Mouse (Mus musculus) kidney, embryonic 15.5 days (tissue): ENCODE measurements around the gene Ppm1b. TPM values are rescaled to one million over a fixed set of nuclear protein-coding genes. Genes with fewer than 3 reads are reported as not detected.

ENCODE experiments used
- ATAC-seq: fragments of 200-750 bp; cut with Nextera tagmentation; replicated peaks from 2 replicates; pipeline ENCODE4 v1.8.0; 2017; ENCODE audit warnings: moderate TSS enrichment; ENCODE audit not compliant: low FRiP score
- H3K27ac ChIP-seq: fragments of 300-500 bp; sonication (generic); 2 replicates; pipeline ENCODE4 v1.5.1; 2015; ENCODE audit warnings: mild to moderate bottlenecking, inconsistent platforms
- H3K27me3 ChIP-seq: fragments of 300-500 bp; sonication (generic); 2 replicates; pipeline ENCODE4 v1.6.1; 2015; ENCODE audit warnings: inconsistent platforms
- H3K36me3 ChIP-seq: fragments of 300-500 bp; sonication (generic); 2 replicates; pipeline ENCODE4 v1.6.1; 2015; ENCODE audit warnings: inconsistent platforms
- H3K4me1 ChIP-seq: fragments of 300-500 bp; sonication (generic); 2 replicates; pipeline ENCODE4 v1.6.1; 2015; ENCODE audit warnings: inconsistent platforms
- H3K4me2 ChIP-seq: fragments of 300-500 bp; sonication (generic); 2 replicates; pipeline ENCODE4 v1.6.1; 2015; ENCODE audit warnings: moderate library complexity, mild to moderate bottlenecking, inconsistent platforms
- H3K4me3 ChIP-seq: fragments of 300-500 bp; sonication (generic); replicated peaks from 2 replicates; pipeline ENCODE4 v1.5.1; 2015; ENCODE audit warnings: mild to moderate bottlenecking, inconsistent platforms
- H3K9ac ChIP-seq: fragments of 300-500 bp; sonication (generic); 2 replicates; pipeline ENCODE4 v1.6.1; 2015; ENCODE audit warnings: mild to moderate bottlenecking, inconsistent platforms
- H3K9me3 ChIP-seq: fragments of 300-500 bp; sonication (generic); replicated peaks from 2 replicates; pipeline ENCODE4 v1.6.1; 2016; ENCODE audit warnings: inconsistent platforms
- WGBS: fragments of 180-500 bp; shearing (Covaris S2); methylation state at CpG from one replicate; pipeline ENCODE4 v1.1.7; 2015; ENCODE audit warnings: mixed read lengths; 5-methylcytosine and 5-hydroxymethylcytosine counted together
- polyA plus RNA-seq: library from polyadenylated mRNA; unstranded; fragments of >200 nt; fragmentation: Nextera tagmentation; extraction: Ambion mirVana; gene quantifications from 2 replicates; pipeline ENCODE4 v1.2.1, GENCODE M21; 2015

Gene Ppm1b
- polyA plus RNA-seq, 1 experiment from 2014 or later: 73.4 TPM

- Histone ChIP-seq H3K27me3 (no peaks in the 10 kb centered on the region), H3K4me3 (no peak overlapping the region), H3K9ac (no peak overlapping the region), H3K9me3 (no peaks in the 10 kb centered on the region), H3K27ac (no peak overlapping the region), H3K36me3 (no peaks in the 10 kb centered on the region), H3K4me2 (no peak overlapping the region), H3K4me1 (peaks cover 3% of the 10 kb centered on the region; the same call in 1 of the 2 replicates)
- WGBS: 76% methylated on average over 9 of the region's 9 CpGs
- ATAC-seq: no peak
Measured at GRCm38 (mm10) chr17:84940017-84940731, 16.4 kb upstream of the Ppm1b start.

GRCm38 (mm10) chr17:84941291-84941868 lies 15.2 kb upstream of the Ppm1b start:
- Histone ChIP-seq H3K4me2 (no peak overlapping the region), H3K27ac (no peak overlapping the region), H3K9me3 (no peaks in the 10 kb centered on the region), H3K27me3 (no peaks in the 10 kb centered on the region), H3K9ac (no peak overlapping the region), H3K4me3 (no peak overlapping the region), H3K4me1 (peaks cover 2% of the 10 kb centered on the region; the same call in 1 of the 2 replicates), H3K36me3 (no peaks in the 10 kb centered on the region)
- WGBS: 90% methylated on average over 13 of the region's 13 CpGs
- ATAC-seq: no peak

- no peak overlapping the region for H3K27ac ChIP-seq
- H3K4me2 ChIP-seq: no peak overlapping the region
- H3K9me3 ChIP-seq: no peaks in the 10 kb centered on the region
- WGBS: 81% methylated on average over 10 of the region's 10 CpGs
- H3K27me3 ChIP-seq: no peaks in the 10 kb centered on the region
- H3K9ac ChIP-seq: no peak overlapping the region
- H3K4me3 ChIP-seq: no peak overlapping the region
- ATAC-seq: no peak
- no peaks in the 10 kb centered on the region for H3K36me3 ChIP-seq
- H3K4me1 ChIP-seq: no peaks in the 10 kb centered on the region
Measured at GRCm38 (mm10) chr17:84942358-84943032, 14.0 kb upstream of the Ppm1b start.

- Histone ChIP-seq H3K27me3 (no peaks in the 10 kb centered on the region), H3K4me1 (no peaks in the 10 kb centered on the region), H3K9me3 (no peaks in the 10 kb centered on the region), H3K4me3 (no peak overlapping the region), H3K27ac (no peak overlapping the region), H3K36me3 (no peaks in the 10 kb centered on the region), H3K9ac (no peak overlapping the region), H3K4me2 (no peak overlapping the region)
- no peak for ATAC-seq
- 72% methylated on average over 2 of the region's 2 CpGs for WGBS
Measured at GRCm38 (mm10) chr17:84943033-84943393, 13.5 kb upstream of the Ppm1b start.

- no peak for ATAC-seq
- H3K9ac ChIP-seq: no peak overlapping the region
Measured at GRCm38 (mm10) chr17:84944348-84944747, 12.2 kb upstream of the Ppm1b start.

GRCm38 (mm10) chr17:84952521-84952920 lies 4.0 kb upstream of the Ppm1b start:
- no peak for ATAC-seq
- WGBS: 93% methylated on average over 5 of the region's 5 CpGs

More at GRCm38 (mm10) chr17:84944348-84944747, 12.2 kb upstream of the Ppm1b start:
- Histone ChIP-seq H3K36me3 (no peaks in the 10 kb centered on the region), H3K4me1 (no peaks in the 10 kb centered on the region), H3K27ac (no peak overlapping the region), H3K4me3 (no peak overlapping the region), H3K4me2 (no peak overlapping the region), H3K9me3 (no peaks in the 10 kb centered on the region), H3K27me3 (no peaks in the 10 kb centered on the region)
- 73% methylated on average over 6 of the region's 6 CpGs for WGBS

GRCm38 (mm10) chr17:84953776-84954175 lies 2.8 kb upstream of the Ppm1b start:
- no peak overlapping the region for H3K4me2 ChIP-seq
- H3K4me3 ChIP-seq: no peak overlapping the region
- 75% methylated on average over 5 of the region's 5 CpGs for WGBS
- no peak overlapping the region for H3K9ac ChIP-seq
- H3K27me3 ChIP-seq: no peaks in the 10 kb centered on the region
- no peak overlapping the region for H3K27ac ChIP-seq
- H3K36me3 ChIP-seq: no peaks in the 10 kb centered on the region
- no peak for ATAC-seq
- H3K4me1 ChIP-seq: peaks cover 7% of the 10 kb centered on the region
- no peaks in the 10 kb centered on the region for H3K9me3 ChIP-seq

More at GRCm38 (mm10) chr17:84952521-84952920, 4.0 kb upstream of the Ppm1b start:
- Histone ChIP-seq H3K4me3 (no peak overlapping the region), H3K4me1 (peaks cover 7% of the 10 kb centered on the region), H3K36me3 (no peaks in the 10 kb centered on the region), H3K9ac (no peak overlapping the region), H3K9me3 (no peaks in the 10 kb centered on the region), H3K4me2 (no peak overlapping the region), H3K27ac (no peak overlapping the region), H3K27me3 (no peaks in the 10 kb centered on the region)

- Histone ChIP-seq H3K27me3 (no peaks in the 10 kb centered on the region), H3K9me3 (no peaks in the 10 kb centered on the region), H3K4me2 (no peak overlapping the region), H3K4me1 (peaks cover 15% of the 10 kb centered on the region), H3K27ac (no peak overlapping the region), H3K4me3 (no peak overlapping the region), H3K36me3 (no peaks in the 10 kb centered on the region), H3K9ac (no peak overlapping the region)
- no peak for ATAC-seq
- WGBS: 89% methylated on average over 5 of the region's 5 CpGs
Measured at GRCm38 (mm10) chr17:84954881-84955280, 1.7 kb upstream of the Ppm1b start.

GRCm38 (mm10) chr17:84956931-84957486 lies 468 bp downstream of the Ppm1b start:
- Histone ChIP-seq H3K4me3 (peak overlapping the region; percentile 59), H3K27me3 (no peaks in the 10 kb centered on the region), H3K4me1 (peaks cover 25% of the 10 kb centered on the region), H3K4me2 (peak overlapping the region; percentile 74), H3K9ac (peak overlapping the region; percentile 55), H3K36me3 (no peaks in the 10 kb centered on the region), H3K27ac (peak overlapping the region; percentile 99), H3K9me3 (no peaks in the 10 kb centered on the region)
- peak; percentile 92 for ATAC-seq
- WGBS: under 1% methylated on average over 24 of the region's 24 CpGs

- no peaks in the 10 kb centered on the region for H3K9me3 ChIP-seq
- peak overlapping the region; percentile 97 for H3K4me3 ChIP-seq
- H3K36me3 ChIP-seq: no peaks in the 10 kb centered on the region
- H3K27ac ChIP-seq: peak overlapping the region; percentile 99
- H3K9ac ChIP-seq: peak overlapping the region; percentile 98
- H3K27me3 ChIP-seq: no peaks in the 10 kb centered on the region
- peak; percentile 98 for ATAC-seq
- WGBS: 1% methylated on average over 52 of the region's 55 CpGs
- peaks cover 26% of the 10 kb centered on the region for H3K4me1 ChIP-seq
- peak overlapping the region; percentile 74 for H3K4me2 ChIP-seq
Measured at GRCm38 (mm10) chr17:84957487-84958259, 1.1 kb downstream of the Ppm1b start.

GRCm38 (mm10) chr17:84958411-84958911 lies 1.9 kb downstream of the Ppm1b start:
- Histone ChIP-seq H3K4me1 (peaks cover 26% of the 10 kb centered on the region), H3K4me2 (peak overlapping the region; percentile 63), H3K36me3 (no peaks in the 10 kb centered on the region), H3K27me3 (no peaks in the 10 kb centered on the region), H3K9me3 (no peaks in the 10 kb centered on the region), H3K27ac (peak overlapping the region; percentile 96), H3K9ac (peak overlapping the region; percentile 98), H3K4me3 (peak overlapping the region; percentile 97)
- WGBS: under 1% methylated on average over 52 of the region's 52 CpGs
- no peak for ATAC-seq
